Mouse (Mus musculus): ENCODE data around the gene Msi2. TPM values are rescaled to one million over a fixed set of nuclear protein-coding genes. Genes with fewer than 3 reads are reported as not detected.
A peak's percentile ranks its signal among the peaks of the same experiment; 100 is the strongest.

The Msi2 gene
- total RNA-seq, 1 experiment from 2014 or later, result 72.0 TPM

- ATAC-seq (replicated peaks; ENCODE audit: insufficient number of reproducible peaks, low FRiP score, low TSS enrichment, poor library complexity, severe bottlenecking), result no peak
Measured at GRCm38 (mm10) chr11:88716061-88716994, 2.0 kb downstream of the Msi2 start.

GRCm38 (mm10) chr11:88715299-88715698 lies 3.0 kb downstream of the Msi2 start:
- ATAC-seq (replicated peaks; ENCODE audit: insufficient number of reproducible peaks, low FRiP score, low TSS enrichment, poor library complexity, severe bottlenecking), result no peak

DNA sequence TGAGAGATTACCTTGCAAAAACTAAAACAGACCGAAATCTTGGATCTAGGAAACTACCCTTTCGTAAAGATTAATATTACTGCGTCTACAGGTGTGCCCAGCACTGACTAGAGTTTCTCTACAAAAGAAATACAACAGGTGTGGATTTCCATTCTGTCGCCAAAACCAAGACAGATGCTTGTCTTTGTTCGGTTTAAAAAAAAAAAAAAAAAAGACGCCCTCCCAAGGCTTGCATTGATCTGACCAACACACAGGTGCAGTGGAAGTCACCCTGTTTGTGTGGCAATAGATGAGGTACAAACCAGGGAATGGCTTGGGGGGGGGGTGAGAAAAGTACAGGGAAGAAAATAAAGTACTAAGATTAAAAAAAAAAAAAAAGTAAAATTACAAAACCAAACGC lies 4.2 kb downstream of the Msi2 start:
- no peak for ATAC-seq (replicated peaks; ENCODE audit: insufficient number of reproducible peaks, low FRiP score, low TSS enrichment, poor library complexity, severe bottlenecking)

- no peak for ATAC-seq (replicated peaks; ENCODE audit: insufficient number of reproducible peaks, low FRiP score, low TSS enrichment, poor library complexity, severe bottlenecking)
Measured at GRCm38 (mm10) chr11:88713479-88713878, 4.8 kb downstream of the Msi2 start.

DNA sequence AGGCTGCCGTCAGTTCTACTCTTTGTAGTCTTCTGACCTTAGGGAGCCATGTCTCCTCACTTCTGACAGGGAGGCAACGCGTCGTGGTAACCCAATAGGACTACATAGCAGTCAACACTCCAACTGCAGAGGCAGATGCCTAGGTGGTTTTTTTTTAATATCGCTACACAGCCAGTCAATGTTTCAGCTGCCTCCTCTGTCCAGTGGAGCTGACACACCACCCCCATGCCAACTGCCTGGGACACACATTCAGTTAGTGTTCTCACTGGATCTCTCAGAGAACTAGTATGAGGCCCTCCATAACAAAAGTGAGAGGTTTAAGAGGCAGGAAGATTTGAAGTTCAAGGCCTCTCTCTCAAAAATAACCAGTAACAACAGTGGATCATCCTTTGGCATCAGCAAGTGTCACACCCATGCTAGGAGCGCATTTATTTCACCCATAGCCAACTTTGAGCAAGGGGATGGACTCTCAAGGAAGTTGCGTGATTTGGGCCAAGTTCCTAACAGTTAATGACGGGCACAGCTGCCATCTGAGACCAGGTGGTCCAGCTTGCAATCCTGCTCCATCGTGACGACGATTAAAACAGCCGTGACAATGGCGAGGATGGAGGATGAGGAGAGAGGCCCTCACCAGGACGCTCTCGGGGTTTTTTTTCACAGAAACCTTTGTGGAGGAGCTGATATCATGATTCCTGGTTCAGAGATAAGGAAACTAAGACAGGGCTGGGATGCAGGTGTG lies 8.3 kb downstream of the Msi2 start:
- no peak for ATAC-seq (replicated peaks; ENCODE audit: insufficient number of reproducible peaks, low FRiP score, low TSS enrichment, poor library complexity, severe bottlenecking)

GRCm38 (mm10) chr11:88707228-88707775 lies 11.0 kb downstream of the Msi2 start:
- no peak for ATAC-seq (replicated peaks; ENCODE audit: insufficient number of reproducible peaks, low FRiP score, low TSS enrichment, poor library complexity, severe bottlenecking)

GRCm38 (mm10) chr11:88704688-88705087 lies 13.6 kb downstream of the Msi2 start:
- ATAC-seq (replicated peaks; ENCODE audit: insufficient number of reproducible peaks, low FRiP score, low TSS enrichment, poor library complexity, severe bottlenecking), result no peak

- no peak for ATAC-seq (replicated peaks; ENCODE audit: insufficient number of reproducible peaks, low FRiP score, low TSS enrichment, poor library complexity, severe bottlenecking)
Measured at GRCm38 (mm10) chr11:88703220-88703619, 15.1 kb downstream of the Msi2 start.

- no peak for ATAC-seq (replicated peaks; ENCODE audit: insufficient number of reproducible peaks, low FRiP score, low TSS enrichment, poor library complexity, severe bottlenecking)
Measured at GRCm38 (mm10) chr11:88701976-88702659, 16.2 kb downstream of the Msi2 start.

DNA sequence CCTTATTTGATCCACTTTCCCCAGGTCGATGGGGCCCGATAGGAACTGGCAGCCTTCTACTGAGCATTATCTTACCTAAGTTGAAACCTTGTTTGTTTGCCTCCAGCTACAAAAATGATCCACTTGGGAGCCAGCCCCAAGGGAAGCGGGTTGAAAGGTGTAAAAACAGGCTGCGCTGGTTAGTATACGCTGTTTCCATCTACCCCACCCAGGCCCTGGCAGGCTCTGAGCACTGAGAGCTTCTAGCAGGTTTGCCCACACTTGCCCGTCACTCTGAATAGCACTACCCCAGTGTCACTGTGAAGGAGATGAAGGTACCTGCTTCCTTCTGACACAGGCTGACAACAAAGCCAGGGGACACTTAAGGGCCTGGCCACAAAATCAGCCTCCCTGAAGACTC lies 17.3 kb downstream of the Msi2 start:
- no peak for ATAC-seq (replicated peaks; ENCODE audit: insufficient number of reproducible peaks, low FRiP score, low TSS enrichment, poor library complexity, severe bottlenecking)

GRCm38 (mm10) chr11:88700202-88700711 lies 18.1 kb downstream of the Msi2 start:
- no peak for ATAC-seq (replicated peaks; ENCODE audit: insufficient number of reproducible peaks, low FRiP score, low TSS enrichment, poor library complexity, severe bottlenecking)

DNA sequence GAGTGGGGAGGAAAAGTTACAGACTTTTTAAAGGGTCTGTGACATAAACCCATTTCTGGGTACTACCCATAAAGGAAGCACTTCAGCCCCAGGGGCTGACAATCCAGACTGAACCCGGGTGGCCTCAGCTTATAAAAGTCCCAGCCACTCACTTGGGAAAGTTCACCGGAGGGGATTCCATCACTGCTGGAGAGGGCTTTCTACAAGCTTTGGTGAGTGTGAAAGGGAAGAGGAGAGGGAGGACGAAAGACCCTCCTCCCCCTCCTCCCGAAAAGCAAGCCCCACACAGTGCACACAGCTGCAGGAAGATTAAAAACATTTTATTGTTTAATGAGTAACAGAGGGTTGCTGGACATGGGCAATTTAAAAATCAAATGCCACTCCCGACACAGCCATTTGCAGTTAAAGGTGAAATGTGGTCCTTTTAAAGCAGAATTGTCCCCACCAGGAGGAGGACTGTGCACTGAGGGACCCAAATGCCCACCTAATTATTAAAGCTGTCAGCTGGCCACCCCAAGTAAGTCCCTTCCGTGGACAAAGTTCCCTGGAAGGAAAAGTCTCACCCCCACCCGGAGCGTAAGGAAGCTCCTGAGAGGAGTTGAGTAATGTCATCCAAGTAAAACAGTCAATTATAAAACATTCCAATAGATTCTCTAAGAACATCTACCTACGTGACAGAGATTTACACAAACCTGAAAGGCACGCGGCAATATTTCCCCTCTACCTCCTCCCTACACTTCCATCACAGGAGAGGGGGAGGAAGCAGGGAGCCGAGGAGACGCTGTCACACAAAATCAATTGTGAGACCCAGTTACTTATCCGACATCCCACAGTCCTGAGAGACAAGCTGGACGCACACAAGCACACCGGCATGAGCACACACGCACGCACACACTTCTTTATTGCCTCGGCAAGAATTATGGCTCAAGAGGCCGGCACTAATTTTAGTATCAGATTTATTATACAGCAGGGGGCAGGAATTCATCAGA lies 24.1 kb downstream of the Msi2 start:
- no peak for ATAC-seq (replicated peaks; ENCODE audit: insufficient number of reproducible peaks, low FRiP score, low TSS enrichment, poor library complexity, severe bottlenecking)

GRCm38 (mm10) chr11:88693002-88693769 lies 25.1 kb downstream of the Msi2 start:
- ATAC-seq (replicated peaks; ENCODE audit: insufficient number of reproducible peaks, low FRiP score, low TSS enrichment, poor library complexity, severe bottlenecking), result no peak

- ATAC-seq (replicated peaks; ENCODE audit: insufficient number of reproducible peaks, low FRiP score, low TSS enrichment, poor library complexity, severe bottlenecking), result 0 out of 2 replicates have a peak, but pooled peaks have one; percentile 55
Measured at GRCm38 (mm10) chr11:88692374-88692773, 25.9 kb downstream of the Msi2 start.

- ATAC-seq (replicated peaks; ENCODE audit: insufficient number of reproducible peaks, low FRiP score, low TSS enrichment, poor library complexity, severe bottlenecking), result no peak
Measured at GRCm38 (mm10) chr11:88690556-88691287, 27.6 kb downstream of the Msi2 start.

DNA sequence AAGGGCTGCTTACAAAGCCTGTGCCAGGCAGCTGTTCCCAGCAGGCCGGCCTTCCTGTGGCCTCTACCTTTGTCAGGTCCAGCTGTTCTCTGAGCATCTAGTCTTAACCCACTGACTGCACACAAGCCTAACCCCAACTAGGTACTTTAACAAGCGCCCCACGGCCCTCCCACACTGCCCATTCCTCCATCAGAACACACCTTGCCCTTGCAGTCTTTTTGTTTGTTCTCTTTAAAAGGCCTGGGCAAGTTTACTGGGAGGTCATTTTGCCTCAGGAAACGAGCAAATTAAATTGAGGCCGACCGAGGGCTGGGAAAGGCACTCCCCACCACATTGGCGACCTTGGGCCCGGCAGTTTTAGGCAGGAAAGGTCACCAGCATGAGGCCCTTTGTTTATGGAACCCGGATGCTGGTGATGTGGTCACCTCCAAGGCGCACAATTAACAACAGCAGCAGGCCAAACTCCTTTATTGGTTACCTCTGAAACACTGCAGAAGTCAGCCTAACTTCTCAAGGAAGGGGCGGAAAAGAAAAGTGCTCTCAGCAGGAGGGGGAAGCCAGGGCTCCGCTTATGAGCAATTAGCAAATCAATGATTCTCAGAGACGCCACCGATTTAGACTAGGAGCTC lies 28.4 kb downstream of the Msi2 start:
- ATAC-seq (replicated peaks; ENCODE audit: insufficient number of reproducible peaks, low FRiP score, low TSS enrichment, poor library complexity, severe bottlenecking), result no peak

All from monocyte, adult 5-6 weeks (primary cell).